Mouse (Mus musculus): ENCODE data around the gene Eomes.

The Eomes gene

DNA sequence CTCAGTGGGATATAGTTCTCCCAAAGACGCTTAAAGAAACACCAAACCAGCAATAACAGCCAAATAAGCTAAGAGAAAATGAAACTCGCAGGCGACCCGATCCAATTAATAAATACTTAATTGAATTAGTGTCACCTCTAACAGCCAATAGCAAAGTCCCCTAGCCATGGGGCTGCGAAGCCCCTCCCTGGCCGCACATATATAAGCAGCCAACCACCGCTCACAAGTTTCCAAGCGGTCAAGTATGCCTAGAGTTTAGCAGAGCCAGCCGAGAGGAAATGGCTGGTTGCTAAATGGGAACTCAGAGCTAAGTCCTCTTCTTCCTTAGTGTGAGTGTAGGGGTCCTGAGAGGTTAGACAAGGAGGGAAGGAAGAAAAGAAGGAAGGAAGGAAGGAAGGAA is at the start of gene Eomes:
Gene Eomes (plus strand): TSS at position 252 of the 400 bp plus-strand sequence.
- DNase-seq = no peak

DNA sequence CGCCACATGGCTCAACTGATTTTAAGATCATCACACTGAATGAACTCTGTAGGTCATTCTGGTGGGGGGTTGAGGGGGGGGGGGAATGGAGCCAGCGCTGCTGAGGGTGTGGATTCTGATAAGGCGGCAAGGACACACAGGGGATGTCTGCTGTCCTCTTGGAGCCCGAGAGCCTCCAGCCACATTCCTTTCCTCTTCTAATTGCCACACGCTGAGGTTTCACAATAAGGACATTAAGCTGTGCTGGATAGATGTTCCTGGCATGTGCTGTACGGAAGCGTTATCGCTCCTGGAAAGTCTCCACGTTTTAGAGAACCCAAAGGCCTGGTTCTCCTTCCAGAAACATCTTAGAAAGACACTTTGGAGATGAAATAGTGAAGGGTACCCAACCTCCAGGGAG is 33.2 kb upstream of the Eomes start:
- peak; percentile 7 for DNase-seq

GRCm38 (mm10) chr9:118449336-118449735 is 28.7 kb upstream of the Eomes start:
- no peak for DNase-seq

DNA sequence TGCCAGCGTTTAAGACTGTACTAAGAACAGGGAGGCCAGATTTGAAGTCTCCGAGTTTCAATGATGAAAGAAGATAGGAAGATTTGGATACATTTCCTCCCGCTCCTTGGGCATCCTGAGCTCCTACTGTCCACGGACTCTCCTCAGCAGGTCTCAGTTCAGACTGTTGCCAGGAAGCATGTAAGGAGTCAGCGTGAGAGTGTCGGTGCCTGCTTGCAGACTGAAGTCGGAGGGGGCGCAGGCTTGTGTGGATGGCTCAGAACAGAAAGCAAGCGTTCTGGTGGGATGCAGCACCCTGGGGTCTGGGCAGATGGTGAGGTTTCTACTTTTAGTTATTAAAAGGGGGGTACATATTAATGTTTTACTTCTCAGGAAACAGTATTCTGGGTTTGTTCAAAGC is 24.6 kb upstream of the Eomes start:
- DNase-seq = no peak

DNA sequence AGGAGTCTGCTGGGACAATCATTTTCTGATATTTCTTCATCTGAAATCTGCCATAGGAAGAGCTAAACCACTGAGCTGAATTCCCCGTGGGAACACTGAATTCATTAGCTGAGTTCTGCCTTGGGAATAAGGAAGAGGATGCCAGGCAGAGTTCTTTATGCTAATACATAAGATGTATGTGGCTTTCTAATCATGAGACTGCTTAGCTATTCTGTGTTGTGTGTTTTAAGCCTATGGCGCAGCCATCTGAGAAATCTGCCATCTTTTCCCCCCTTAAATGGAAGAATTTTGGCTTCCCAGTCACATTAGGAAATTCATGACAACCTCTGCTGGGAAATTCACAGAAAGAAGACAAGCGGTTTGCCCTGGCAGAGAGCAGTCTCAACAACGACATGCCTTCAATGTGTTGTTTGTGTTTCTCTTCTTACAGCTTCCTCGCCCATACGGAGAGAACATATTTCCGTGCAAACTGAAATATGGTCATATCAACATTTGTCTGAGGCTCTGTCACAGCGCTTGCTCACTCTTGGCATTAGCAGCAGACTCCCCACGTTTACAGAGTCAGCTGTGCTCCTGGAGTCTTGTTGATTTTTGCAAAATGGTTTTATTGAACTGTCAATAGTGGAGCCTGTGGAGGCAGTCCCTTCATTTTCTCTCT is 22.7 kb upstream of the Eomes start:
- no peak for DNase-seq

GRCm38 (mm10) chr9:118456405-118456804 is 21.6 kb upstream of the Eomes start:
- DNase-seq = no peak

DNA sequence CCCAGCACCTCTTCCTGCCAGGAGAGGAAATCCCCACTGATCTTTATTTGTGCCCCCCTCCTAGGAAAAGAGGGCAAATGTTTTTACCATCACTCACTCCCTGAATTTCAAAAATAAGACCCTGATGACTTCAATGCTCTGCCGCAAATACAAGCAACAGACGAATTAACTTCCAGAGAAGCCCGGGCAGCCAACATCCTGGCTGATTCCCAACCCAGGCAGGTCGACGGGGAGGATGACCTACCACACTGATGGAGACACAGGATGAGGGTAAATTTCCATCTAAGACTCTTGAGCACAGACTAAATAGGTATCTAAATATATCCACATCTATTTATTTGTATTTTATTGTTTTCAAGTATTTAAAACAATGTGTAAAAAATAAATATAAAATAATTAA is 20.0 kb upstream of the Eomes start:
- no peak for DNase-seq

- DNase-seq = no peak
Observed at GRCm38 (mm10) chr9:118464031-118464430, 14.0 kb upstream of the Eomes start.

DNA sequence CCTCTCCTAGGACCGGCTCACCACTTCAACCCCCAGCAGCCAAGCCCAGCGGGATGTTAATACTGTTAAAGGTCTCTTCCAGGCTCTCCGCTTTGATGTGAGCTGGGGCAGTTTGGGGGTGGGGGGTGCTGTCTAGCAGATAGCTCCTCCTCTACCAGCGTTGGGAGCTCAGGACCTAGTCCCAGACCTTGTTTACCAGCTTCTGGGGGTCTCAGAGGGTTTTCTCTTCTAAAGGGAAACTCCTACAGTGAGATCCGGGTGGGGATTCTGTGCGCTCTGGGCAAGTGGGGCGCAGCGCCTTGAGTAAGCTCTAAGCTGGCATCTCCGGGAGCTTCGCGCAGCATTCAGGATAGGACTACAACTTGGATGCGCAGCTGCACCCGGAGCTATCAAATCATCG is 9.7 kb upstream of the Eomes start:
- no peak for DNase-seq

DNA sequence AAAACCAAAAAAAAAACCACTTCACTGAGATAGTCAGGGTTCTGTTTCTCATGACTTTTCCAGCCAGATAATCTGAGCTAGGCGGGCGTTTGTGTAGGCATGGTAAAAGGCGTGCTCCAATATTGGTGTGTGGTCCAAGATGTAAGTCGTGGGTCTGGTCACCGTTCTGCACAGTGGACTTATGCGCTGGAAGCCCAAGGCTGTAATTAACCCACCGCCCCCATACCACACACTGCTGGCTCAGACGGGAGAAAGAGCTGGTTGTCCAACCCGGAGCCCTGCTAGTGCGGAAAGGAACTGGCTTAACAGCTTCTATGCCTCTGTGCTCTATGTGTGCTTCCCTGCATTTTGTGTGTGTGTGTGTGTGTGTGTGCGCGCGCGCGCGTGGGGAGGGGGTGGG is 8.7 kb upstream of the Eomes start:
- no peak for DNase-seq

- DNase-seq = no peak
Observed at GRCm38 (mm10) chr9:118471296-118471695, 6.7 kb upstream of the Eomes start.

DNA sequence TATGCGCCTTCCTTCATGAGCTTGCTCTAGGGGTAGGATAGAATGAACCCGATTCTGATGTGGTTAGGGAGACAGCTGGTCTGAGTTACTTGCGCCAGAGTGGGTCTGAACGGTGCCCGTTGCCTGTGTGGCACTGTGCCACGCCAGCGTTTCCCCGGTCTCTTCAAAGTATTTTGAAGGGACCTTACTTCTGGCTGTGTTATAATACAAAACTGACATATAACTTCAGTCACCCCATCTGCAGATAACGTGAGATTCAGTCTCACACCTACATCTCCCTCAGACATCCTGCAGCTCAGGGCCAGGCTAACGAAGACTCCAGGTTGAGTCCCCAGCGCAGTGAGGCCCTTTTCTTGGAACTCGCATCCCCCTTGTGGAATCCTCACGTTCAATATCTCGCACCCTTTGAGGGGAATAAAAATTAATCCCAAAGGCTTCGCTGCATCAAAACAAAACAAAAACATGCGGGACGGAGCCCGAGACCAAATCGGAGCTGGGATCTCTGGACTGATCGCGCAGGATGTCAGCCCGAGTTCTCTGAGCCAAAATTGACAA is 1.7 kb upstream of the Eomes start:
- no peak for DNase-seq

DNA sequence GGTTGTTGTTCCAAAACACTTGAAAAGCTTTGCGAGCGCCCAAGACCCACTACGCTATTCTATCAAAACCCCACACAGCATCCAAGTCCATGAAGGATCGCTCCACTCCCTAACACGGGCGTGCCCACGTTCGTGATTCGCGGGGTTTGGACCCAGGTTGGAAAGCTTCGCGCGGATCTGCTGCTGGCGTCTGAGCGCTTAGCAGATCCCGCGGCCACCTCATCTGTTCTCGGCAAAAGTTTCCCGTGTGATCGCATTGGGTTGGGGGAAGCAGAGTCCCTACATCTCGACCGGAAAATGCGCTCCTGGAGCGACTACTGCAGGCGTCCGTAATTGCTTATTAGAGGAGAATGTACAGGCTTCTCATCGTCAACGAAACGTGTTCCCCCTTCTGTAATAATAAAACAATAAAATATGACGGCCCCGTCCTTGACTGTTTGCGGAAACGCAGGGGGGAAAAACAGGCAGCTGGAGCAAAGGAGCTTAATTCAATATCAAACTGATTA is 1.2 kb upstream of the Eomes start:
- DNase-seq = no peak

DNA sequence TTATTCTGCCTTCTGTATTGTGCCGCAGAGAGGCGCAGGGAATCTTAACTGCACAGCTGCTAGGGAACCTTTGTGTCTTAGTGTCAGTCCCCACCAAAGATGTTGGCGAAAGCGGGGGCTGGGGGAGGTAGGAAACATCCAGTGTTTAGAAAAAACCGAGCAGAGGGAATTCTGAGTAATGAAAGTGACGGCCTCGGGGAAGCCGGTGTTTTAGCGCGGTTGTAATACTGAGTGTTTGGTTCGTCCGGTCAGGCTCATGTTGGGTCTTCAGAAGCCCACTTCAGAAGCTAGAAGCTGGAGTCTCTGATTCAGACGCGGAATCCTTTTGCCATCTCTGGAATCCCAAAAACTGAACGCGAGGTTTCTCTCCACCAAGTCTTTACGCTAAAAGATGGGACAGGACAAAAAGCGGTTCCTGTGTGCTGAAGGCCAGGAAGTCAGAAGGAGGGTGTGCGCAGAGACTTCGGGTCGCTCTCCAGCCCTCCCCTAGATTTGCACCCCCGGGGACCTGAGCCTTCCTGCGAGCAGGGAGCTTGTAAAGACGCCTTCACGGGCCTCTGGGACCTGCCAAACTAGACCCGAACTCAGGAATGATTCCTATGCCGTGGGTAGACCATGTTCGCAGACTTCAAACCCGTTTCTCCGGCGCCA is 606 bp upstream of the Eomes start:
- no peak for DNase-seq

DNA sequence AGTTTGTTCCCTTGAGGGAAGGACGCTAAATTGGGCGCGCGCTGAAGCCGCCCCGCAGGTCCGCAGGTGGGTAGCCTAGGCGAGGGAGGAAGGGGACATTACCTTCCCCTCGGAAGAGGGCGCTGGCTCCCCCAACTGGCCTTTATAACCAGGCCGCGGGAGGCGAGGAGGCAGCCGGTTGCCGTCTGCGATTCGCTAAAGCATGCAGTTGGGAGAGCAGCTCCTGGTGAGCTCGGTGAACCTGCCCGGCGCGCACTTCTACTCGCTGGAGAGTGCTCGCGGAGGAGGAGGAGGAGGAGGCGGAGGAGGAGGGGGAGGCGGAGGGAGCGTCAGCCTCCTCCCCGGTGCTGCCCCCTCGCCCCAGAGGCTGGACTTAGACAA is 436 bp downstream of the Eomes start:
- DNase-seq = no peak

DNA sequence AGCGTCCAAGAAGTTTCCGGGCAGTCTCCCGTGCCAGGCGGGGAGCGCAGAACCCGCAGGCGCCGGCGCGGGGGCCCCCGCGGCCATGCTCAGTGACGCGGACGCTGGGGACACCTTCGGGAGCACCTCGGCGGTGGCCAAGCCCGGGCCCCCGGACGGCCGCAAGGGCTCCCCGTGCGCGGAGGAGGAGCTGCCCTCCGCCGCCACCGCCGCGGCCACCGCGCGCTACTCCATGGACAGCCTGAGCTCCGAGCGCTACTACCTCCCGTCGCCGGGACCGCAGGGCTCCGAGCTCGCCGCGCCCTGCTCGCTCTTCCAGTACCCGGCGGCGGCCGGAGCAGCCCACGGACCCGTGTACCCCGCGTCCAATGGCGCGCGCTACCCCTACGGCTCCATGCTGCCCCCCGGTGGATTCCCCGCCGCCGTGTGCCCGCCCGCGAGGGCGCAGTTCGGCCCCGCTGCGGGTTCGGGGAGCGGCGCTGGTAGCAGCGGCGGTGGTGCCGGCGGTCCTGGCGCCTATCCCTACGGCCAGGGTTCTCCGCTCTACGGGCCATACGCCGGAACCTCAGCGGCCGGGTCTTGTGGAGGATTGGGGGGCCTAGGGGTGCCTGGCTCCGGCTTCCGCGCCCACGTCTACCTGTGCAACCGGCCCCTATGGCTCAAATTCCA is 961 bp downstream of the Eomes start:
- peak; percentile 29 for DNase-seq

DNA sequence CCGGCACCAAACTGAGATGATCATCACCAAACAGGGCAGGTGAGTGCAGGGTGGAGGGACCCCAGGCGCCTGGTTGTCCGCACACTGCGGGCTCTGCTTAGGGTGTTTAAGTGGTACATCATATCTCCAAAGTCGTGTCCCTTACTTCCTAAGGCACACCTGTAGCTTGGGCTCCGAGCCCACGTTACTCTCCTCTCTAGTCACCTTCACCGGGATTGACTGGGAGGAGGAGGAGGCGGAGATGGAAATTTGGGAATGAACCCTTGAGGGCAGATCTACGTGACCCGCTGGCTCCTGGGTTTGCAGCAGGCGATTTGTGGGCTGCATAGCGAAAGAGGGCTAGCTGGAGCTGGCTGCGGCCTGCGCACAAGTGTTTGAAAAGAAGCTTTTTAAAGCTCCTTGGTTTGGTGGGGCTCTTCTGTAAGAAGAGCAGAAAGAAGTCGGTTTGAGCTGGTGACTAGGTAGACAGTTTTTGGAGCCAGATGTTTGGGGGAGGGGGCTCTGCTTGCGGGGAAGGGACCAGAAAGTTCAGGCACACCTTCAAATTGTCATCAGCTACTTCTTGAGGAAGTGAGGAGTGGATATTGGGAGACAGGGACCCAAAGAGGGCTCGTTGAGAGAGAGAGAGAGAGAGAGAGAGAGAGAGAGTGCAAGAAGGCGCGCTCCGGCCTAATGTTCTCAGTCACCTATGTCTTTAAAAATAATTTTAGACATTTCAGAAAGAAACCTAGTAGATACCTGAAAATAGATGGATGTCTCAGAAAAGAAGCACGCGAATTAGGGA is 1.7 kb downstream of the Eomes start:
- no peak for DNase-seq

DNA sequence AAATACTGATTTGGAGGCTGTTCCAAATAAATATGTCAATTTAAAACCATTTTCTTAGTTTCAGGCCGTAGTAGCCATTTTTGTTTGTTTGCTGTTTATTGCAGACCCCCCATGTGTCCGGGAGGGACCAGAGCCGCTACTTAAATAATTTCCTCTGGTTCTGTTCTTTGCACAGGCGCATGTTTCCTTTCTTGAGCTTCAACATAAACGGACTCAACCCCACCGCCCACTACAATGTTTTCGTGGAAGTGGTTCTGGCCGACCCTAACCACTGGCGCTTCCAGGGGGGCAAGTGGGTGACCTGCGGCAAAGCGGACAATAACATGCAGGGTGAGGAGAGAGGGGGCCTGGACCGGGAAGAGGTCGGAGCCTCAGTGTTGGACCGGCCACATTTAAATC is 2.3 kb downstream of the Eomes start:
- no peak for DNase-seq

DNA sequence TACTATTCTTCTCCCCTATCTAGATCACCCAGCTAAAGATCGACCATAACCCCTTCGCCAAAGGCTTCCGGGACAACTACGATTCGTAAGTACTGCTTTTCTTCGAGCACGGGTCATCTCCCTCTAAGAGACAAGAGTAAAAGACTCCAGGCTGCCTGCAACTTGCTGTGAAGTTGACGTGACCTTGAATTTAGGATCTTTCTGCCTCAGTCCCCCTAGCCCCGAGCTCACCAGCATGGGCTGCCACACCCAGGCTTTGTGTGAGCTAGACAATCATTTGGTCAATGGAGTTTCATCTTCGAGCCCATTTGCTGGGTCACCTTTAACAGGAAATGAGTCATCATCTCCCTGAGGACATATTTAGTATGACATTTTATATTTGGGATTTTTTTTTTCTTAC is 4.2 kb downstream of the Eomes start:
- no peak for DNase-seq

DNA sequence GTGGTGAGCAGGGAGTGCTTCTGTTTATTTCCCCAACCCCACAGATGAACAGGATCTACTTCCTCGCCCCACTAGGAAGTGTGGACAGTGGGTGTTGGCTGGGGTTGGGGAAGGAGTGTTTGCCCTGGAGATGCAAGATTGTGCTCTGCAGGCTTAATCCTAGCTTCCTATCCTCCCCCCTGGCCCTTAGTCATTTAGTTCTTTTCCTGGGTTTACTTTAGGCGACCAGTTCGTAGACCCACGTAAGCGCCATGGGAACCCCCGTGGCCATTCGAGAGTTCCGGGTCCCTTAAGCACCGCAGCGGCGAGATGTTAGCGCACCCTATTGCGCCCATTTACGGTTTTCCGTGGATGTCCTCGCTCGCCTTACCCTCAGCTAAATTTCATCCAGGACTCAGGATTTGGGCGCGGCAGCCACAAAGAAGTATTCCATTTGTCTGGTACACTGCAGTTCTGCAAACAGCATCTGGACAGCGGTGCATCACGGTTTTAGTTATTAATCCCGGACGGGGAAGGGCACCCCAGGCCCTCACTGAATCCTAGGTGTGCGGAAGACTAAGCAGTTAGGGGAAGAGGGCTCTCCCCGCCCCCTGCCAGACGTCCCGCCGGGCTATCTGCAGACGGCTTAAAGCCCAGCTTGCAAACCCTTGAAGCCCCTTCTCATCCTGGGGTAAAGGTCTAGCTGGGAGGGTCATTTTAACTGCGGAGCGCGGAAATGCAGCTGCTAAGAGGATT is 8.5 kb downstream of the Eomes start:
- no peak for DNase-seq

DNA sequence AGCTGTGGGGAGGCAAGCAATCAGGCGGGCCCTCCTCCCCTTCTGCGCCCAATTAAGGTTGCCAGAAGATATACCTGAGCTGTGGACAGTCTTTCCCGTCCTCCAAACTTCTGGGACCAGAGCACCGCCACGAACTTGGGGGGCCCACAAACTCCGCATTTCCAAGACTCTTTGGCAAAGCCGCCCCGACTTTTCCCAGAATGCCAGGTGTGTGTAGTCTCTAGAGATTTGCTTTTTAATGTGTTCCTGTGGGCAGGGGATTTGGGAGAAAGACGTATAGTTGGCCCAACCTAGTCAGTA is 9.0 kb downstream of the Eomes start:
- no peak for DNase-seq

- DNase-seq = no peak
Observed at GRCm38 (mm10) chr9:118487636-118488035, 9.6 kb downstream of the Eomes start.

Data from lung, postnatal 14 days (tissue).